Mouse (Mus musculus) cerebellum, postnatal 4 days (tissue): Measurements from ENCODE around the gene Ube2cbp.
A peak's percentile ranks its signal among the peaks of the same experiment; 100 is the strongest.

ENCODE experiments used
- DNase-seq, 2 experiments: peaks; one replicate each; pipeline ENCODE4 v3.0.0; 2022; ENCODE audit warnings: low spot score in 2 of 2, mixed read lengths in 1 of 2

Gene Ube2cbp

DNA sequence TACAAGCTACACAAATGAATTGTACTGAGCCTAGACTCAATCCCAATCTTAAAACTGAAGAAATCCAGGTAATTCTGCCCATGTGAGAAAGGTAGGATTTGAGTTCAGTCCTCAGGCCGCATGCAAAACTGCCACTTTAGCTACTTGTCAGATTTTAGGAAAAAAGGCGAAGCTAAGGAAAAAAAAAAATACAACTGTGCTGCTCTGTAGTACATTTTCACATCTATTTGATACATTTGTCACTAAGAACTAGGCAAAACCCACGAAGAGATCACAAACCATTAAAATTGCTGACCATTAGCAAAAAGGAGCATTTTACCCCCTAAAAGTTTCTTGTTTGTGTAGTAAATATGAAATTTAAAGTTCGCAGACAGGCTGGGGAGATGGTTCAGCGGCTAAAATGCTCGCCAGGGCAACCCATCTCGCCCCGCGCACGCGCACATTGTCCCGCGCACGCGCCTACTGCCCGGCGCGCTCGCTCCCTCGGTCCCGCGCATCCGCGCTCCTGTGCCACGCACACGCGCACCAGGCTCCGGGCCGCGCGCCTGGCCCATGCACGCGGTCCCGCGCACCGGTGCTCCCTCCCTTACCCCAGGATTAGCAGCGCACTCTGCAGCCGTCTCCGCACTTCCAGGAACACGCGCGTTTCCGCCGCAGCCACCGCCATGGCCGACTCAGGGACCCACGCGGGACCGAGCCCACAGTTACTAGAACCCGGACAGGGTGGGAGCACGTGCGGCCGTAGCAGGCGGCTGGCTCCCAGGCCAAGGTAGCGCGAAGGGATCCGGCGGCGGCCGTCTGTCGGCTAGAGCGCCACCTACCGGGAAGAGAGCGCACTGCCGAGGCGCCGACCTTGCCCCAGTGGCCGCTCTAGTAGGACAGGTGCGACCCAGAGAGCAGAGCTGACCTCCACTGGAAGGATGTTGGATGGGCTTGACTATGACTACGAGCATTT is at the start of gene Ube2cbp:
Gene Ube2cbp (minus strand): TSS at position 800 of the 955 bp plus-strand sequence.
- peak; percentile 77 to 93 for DNase-seq

DNA sequence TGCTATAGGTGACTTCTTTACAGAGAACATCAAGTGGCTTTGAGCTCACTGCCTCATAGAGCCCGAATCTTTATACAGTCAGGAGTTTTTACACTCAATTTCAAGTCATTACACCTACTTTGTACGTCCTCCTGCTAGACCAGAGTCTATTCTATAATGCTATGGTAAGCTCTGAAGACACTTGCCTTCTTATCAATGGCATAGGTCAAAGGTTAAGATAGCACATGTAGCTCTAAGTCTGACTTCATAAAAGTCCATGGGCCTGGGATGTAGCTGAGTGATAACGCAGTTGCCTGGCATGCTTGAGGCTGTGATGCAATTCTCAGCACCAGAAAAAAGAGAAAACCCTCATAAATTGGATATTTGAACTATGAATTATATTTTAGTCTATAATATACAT is 49.6 kb upstream of the Ube2cbp start:
- DNase-seq: no peak

DNA sequence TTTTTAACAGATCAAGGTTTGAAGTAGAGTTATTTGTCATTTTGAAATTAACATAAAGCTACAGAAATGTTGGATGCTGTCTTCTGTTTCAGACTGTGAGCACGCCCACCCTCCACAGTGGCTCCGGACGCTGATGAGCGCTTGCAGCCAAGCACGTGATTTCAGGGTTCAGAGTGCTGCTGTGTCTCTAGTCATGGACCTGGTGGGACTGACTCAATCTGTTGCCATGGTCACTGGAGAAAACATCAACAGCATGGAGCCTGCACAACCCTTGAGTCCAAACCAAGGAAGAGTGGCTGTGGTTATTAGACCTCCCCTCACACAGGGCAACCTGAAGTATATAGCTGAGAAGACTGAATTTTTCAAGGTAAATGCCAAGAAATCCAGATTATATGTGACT is 49.0 kb upstream of the Ube2cbp start:
- no peak for DNase-seq

DNA sequence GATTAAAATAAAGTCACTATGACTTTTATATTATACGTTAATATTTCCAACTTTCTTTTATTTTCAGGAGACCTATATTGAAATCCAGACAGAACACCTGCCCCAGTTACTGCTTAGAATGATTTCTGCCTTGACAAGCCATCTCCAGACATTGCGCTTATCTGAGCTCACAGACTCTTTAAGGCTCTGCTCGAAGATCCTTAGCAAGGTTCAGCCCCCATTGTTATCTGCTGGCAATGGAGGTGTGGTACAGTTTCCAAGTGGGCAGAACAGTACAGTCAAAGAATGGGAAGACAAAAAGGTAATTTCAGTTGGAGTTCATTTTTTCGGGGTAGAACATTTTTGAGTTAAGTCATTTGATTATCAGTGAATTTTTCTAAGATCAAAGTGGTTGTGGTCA is 42.7 kb upstream of the Ube2cbp start:
- no peak for DNase-seq

DNA sequence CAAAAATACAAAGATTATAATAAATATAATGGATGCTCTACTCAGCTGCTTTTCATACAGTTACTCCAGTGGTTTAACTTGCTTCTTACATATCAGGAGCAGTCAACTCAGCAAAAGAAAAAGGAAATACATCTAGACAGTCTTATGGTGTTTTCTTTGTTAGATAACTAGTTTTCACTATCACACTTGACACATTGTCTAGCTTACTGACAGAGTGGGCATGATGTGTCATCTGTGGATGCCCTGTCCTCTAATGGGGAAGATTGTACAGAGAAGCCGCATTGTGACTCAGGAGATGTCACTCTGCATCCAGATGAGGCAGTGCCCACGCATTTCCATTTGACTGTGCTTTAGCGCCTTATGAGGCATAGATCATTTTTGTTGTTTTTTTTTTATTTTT is 34.3 kb upstream of the Ube2cbp start:
- DNase-seq: no peak

DNA sequence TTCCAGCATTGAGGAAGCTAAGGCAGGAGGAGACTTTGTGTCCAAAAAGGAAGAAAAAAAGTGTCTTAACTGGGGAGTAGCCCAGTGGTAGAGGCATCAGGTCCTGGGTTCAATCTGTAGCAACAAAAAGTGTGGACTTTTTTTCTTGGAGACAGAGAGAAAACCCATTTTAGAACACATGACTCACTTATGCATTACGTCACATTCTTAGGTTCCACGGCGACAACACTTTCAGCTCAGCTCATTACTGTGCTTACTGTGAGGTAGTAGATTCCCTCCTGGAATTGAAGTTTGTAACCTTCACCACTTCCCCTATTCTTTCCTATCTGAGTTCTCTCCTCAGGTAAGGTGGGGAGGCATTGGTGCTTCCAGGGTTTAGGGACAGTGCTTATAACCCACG is 31.5 kb upstream of the Ube2cbp start:
- no peak for DNase-seq

DNA sequence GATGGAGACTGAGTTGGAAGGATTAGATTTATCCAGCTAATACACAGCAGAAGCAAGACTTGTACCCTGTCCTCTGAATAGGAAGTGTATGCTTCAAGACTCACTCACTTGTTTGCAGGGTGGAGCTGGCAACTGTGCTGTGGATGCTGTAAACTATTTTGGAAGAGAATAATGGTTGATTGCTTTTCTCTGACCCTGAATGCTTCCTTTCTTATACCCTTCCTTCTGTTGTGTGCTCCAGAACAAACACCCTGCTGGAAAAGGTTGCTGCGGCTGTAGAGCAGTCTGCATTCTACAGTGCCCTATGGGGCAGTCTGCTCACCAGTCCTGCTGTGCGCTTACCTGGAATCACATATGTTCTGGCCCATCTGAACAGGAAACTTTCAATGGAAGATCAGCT is 27.0 kb upstream of the Ube2cbp start:
- DNase-seq: no peak

DNA sequence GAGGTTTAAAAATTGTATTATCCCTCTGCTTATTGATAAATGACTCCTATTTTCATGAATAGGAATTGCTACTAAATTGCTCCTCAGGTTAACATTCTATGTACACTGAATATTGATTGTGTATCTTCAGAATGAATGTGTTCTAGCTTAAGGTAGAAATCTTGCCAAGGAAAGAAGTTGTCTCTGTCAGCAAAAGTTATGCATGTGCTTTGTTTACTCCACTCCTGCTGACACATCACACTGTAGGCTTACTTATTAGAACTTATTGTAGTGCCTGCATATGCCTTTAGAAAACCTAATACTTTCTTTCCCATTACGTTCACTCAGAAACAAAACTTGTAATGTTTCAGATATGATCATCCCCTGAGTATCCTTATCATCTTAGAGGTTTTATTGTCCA is 17.5 kb upstream of the Ube2cbp start:
- no peak for DNase-seq

DNA sequence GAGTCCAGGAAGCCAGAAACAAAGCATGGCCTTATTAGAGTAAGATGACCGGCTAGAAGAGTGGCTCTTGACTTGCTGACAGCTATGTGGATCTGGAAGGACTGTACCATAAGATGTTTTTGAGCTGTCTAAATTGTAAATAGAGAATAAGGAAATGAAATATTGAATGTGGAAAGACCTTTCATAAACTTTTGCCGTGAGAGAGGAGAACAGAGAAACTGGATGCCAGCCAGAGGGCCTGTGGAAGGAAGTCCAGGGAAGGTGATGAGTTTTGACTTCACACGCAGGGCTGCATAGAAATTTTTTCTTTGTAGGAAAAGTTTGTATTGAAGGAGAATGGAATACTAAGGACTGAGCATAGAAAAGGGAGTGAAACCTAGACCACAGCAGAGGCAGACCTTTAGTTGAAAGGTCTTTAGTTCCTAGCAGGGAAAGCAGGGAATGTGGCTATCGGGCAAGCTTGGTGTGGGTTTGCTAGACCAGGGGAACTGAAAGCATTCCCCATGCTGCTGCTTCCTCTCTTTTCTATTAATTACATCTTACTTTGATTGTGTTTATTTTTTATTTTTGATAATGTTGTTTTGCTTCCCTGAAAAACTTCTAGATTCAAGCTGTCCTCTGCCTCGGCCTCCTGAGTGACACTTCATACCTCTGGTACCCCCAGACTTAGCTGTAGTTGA is 13.8 kb upstream of the Ube2cbp start:
- DNase-seq: no peak

DNA sequence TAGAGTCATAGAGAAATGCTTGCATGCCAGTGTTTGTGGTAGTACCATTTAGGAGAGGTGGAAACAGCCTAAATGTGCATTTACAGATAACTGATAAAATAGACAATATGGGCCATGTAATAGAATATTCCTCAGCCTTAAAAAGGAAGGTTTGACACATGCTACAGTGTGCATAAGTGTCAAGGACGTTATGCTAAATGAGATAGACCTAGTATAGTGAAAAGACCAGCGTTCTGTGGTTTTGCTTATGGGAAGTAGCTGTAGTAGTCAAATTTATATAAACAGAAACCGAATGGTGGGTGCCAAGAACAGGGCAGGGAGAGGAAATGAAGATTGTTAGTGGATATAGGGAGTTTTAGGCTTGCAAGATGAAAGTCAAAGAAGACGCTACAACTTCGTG is 12.0 kb upstream of the Ube2cbp start:
- DNase-seq: no peak

DNA sequence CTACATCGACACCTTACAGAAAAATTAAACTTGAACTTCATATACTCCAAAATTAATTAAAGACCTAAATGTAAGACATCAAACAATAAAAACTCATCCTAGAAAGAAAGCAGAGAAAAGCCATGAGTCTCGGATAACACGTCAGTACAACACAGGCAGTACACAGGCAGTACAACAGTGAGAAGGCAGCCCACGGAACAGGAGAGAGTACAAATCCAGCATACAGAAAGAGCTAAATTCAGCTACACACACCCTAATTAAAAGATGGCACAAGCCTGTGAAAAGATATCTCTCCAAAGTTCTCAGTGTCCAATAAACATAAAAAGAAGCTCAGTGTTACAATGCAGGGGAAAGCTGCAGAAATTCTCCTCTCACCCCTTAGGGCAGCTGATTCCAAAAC is 11.2 kb upstream of the Ube2cbp start:
- DNase-seq: no peak

DNA sequence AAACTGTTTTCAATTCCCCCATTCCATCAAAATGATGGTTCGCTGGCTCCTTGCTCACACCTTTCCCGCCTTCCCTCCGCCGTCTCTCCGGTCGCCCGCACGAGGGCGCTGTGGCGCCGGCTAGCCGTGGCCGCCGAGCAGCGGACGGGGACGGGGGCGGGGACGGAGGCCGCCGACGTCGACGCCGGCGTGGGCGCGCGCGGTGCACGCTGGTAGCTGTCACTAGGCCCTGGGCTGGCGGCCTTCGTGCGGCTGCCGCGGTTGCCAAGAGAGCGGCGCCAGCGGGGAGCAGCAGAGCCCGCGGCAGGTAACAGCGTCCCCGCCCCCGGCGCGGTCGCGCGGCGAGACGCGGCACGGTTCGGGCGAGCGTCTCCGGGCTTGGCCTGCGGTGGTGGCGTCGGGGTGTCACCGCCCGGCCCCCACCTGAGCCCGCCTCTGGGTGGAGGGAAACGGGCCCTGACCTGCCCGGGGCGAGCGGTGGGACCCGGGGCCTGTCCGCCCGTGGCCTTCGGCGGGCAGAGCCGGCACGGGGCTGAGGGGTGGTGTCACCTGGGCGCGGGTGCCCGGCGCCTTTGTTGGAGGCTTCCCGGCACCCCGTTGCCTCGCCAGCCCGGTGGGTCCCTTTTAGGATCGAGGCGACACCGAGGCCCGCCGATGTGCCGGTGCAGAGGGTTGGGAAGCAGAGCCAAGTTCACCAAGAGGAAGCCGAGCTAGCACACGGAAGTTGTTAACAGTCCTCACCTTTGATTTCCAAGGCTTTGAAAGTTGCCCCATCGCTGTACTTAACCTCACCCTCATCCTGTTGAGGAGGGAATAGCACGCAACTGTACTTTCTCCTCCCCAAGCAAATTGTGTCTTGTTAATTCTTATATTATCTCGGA is 2.5 kb upstream of the Ube2cbp start, which contains the start of gene Dop1a:
Gene Dop1a (plus strand): TSS at position 165 of the 881 bp plus-strand sequence.
- peak; percentile 92 to 96 for DNase-seq

DNA sequence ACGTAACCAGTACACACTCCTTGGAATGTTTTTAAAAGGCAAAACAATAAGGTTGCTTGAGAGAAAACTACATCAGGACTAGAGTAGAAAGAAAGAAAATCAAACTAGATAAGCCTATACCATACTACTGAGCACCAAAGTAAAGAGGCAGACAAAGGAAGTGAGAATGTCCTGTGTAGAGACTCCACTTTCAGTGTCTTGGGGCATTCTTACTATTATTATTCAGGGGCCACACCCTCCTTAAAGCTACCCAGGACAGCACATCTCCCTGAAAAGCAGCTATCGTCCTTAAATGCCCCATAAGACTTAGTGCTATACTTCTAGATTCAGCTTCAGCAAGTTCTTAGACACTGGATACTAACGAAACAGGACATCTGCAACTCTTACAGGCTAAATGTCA is 11.1 kb downstream of the Ube2cbp start:
- no peak for DNase-seq

DNA sequence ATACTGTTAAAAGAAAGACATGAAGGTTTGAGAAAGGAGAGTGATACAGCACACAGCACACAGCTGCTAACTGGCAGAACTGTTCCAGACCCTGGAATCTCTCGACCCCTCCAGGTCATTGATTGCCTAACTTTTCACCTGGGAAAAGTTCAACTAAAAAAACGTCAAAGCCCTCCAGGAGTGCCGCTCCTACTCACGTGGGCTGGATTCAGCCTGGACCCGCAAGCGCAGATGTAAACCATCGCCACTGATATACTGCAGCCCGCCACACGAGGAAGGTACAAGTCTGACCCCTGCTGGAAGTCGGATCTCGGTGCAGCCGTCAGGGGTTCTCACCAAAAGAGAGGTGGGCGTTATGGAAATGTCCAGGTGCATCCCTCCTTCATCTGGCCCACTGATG is 13.1 kb downstream of the Ube2cbp start:
- peak; percentile 49 to 72 for DNase-seq

DNA sequence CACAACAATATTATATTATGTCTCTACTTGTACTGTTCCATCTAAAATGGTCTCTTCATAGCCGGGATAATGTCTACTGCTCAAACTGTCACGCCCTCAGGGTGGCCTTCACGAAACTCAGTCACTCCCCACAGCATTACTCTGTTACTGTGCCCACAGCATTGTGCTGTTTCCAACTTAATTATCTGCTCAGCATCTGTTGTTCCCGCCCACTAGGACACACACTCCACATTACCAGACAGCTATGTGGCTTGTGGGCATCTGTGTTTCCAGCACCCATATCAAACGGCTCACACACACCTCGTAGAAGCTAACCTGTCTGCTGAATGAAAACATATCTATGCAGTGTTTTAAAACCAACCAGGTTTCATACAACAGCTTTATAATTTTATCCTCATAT is 13.7 kb downstream of the Ube2cbp start:
- no peak for DNase-seq

DNA sequence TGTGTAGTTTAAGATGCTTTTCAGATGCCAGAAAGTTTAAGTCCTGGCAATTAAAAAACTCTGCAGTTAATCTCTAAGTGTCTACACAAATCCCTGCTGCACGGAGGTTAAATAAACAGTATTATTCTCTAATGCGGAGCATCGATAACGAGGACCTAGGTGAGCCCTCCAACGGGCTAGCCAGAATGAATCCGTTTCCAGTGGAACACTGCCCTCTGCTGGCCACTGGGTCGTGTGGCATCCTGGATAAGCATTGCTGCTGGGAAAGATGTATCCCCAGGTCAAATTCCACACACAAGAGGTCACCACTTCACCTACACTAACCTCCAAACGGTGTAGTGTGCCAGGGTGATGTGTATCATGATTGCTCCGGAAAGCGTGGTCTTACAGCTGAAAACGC is 15.2 kb downstream of the Ube2cbp start:
- DNase-seq: peak; percentile 73 to 86

DNA sequence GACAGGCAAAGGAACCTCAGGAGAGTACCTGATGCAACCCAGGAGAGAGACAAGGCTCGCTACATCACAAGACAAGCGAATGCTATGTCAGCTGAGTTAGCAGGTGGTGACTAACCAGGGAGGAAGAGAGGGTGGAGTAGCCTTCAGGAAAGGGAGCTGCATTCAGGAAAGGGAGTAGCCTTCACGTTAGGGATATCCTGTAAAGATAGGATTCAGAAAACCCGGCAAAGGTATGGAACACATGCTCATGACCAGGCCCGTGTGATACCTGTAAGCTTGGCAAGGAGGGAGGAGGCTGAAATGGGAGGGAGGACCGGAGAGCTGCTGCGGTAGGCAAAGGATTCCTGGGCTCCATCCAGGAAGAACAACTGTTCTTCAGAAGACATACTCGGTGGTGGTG is 17.3 kb downstream of the Ube2cbp start:
- DNase-seq: no peak

DNA sequence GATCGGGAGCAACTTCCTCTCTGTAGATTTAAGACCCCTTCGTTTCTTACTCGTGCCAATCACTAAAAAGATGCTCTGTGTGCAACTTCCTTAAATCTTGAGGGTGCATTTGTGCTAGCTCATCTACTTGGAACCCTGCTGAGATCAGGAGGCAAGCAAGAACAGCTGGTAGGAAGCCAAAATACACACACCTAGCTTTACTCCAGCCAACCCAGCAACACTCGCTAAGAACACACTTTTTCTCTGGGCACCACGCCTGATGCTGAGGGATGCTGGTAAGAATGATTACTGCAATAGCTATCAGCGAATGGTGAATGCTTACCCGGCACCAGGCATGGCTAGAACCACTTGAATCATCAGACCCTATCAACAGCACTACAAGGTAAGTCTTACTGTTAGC is 17.9 kb downstream of the Ube2cbp start:
- no peak for DNase-seq

DNA sequence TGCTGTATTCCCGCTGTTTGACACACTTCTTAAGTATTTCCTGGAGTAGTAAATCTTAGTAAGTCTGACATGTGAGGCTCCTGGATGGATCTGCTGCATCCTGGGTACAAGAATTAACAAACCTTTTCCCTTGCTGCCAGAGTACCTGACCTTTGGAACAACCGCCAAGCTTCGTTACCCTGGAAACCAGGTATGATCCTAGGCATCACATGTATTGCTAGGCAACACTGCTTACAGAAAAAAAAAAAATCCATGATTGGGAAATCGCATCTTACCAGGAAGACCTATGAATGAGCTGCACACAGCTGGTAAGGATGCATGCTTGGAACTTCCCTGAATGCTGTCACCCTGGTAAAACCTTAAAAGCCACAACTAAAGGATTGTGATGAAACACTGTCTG is 22.5 kb downstream of the Ube2cbp start:
- DNase-seq: no peak

DNA sequence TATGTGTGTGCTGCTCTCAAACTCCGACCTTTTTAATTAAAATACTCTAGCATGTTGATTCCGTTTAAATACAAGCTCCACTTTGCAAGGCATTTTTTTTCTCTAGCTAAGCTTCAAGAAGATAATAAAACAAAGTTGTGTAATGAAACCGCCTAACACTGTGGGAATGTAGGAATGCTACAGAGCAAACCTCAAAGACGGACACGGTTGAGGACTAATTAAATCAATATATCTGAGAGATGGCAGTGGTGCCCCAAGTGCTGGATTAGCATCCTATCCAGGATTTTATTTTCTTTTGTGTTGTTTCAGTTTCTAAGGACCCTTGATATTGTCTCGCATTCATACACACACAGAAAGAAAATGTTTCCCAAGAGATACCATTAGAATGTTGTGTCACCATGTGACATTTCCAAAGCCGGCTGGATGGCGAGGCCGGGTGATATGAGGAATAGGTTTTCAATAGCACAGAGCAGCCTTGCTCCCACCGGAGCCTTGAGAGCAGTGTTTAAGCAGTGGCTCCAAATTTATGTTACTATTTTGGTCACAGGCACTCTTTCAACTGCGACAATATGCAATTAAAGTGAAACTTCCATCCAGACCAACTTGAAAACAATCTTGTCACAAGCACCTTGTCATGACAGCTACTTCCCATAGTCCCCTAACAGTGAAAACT is 26.3 kb downstream of the Ube2cbp start:
- no peak for DNase-seq

DNA sequence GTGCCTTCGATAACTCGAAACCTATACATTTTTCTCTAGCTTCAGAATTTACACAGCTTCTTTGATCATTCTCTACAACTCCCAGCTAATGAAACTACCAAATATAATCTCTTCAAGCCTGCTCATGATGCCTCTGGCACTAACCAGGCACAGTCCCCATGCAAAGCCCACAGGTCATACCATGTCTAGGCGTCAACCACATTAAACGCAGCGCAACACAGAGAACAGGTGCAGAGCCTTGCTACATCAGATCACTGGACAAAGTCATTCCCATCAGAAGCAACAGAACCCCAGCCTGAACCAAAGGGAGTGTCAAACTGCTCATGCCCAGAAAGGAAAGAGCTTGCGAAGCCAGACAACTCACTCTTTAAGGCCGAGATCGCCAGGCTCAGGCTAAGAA is 28.1 kb downstream of the Ube2cbp start:
- no peak for DNase-seq
